Mouse (Mus musculus): ENCODE measurements at regions not wholly inside any gene's neighbourhood (a gene's known extent, or its start where the extent isn't known, plus 50 kb on each side); places are given as distances from the start of the nearest gene placed in this dataset.
A peak's percentile ranks its signal among the peaks of the same experiment; 100 is the strongest.

DNA sequence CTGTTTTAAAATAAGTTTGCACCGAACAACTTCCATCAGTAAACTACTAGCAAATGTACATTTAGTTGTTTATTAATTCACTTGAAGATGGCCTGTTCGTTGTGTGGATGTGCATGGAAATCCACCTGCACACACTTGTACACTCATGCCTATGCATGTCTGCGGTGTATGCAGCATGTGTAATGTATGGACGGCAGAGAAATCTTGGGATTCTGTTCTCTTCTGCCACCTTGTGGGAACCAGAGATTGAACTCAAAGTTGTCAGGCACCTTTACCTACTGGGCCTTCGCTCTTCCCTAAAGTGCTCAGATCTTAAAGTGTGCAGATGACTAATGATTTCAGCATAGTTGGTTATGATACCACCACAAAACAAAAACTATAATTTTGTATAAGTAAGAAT is 137.4 kb downstream of the Kitl start:
- no peaks in the 10 kb centered on the region for H3K79me2 ChIP-seq (ENCODE audit: control insufficient read depth, insufficient read depth, low read length)
- H3K4me3 ChIP-seq (ENCODE audit: insufficient read depth, low read depth, low read length): no peak overlapping the region
- no peak overlapping the region for H3K27ac ChIP-seq (replicated peaks; ENCODE audit: insufficient read depth, low read depth, low read length)

DNA sequence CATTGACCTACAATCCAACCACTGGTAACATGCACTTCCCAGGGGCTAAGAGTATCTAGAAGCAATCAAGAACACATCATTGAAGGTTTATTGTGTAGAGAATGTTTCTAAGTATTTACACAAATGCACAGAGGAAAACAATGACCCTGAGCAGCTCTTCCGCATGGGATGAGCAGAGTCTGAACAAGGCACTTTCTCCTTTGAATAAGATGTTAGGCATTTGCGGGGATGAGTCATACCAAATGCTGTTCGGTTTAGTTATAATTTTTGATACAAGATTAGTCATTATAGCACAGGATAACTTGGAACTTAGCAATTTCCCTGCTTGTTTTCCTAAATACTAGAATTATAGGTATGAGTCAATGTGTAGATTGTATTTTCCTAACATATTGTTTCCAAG is 137.9 kb downstream of the Kitl start:
- Histone ChIP-seq H3K4me3 (ENCODE audit: insufficient read depth, low read depth, low read length) (no peak overlapping the region), H3K79me2 (ENCODE audit: control insufficient read depth, insufficient read depth, low read length) (no peaks in the 10 kb centered on the region), H3K4me1 (ENCODE audit: control insufficient read depth, insufficient read depth, low read length) (no peaks in the 10 kb centered on the region), H3K36me3 (ENCODE audit: control insufficient read depth, insufficient read depth, low read length) (no peaks in the 10 kb centered on the region), H3K27me3 (ENCODE audit: control insufficient read depth, insufficient read depth, low read length) (no peaks in the 10 kb centered on the region), H3K27ac (replicated peaks; ENCODE audit: insufficient read depth, low read depth, low read length) (no peak overlapping the region), H3K9ac (ENCODE audit: low read depth, low read length) (no peak overlapping the region)
- 91% methylated on average over 3 of the region's 3 CpGs for WGBS
- DNase-seq (ENCODE audit: extremely low read depth, low read depth, low spot score): no peak
- no peak for TF ChIP-seq CTCF (IDR thresholded peaks at IDR 0.05; ENCODE audit: low read depth, low read length)
- TF ChIP-seq POLR2A (IDR thresholded peaks at IDR 0.05; ENCODE audit: extremely low read depth, insufficient read depth, low read length): no peak

More for the DNA sequence above, 137.4 kb downstream of the Kitl start:
- Histone ChIP-seq H3K27me3 (ENCODE audit: control insufficient read depth, insufficient read depth, low read length) (no peaks in the 10 kb centered on the region), H3K9ac (ENCODE audit: low read depth, low read length) (no peak overlapping the region), H3K4me1 (ENCODE audit: control insufficient read depth, insufficient read depth, low read length) (peaks cover 2% of the 10 kb centered on the region; the same call in 1 of the 2 replicates), H3K36me3 (ENCODE audit: control insufficient read depth, insufficient read depth, low read length) (no peaks in the 10 kb centered on the region)
- no peak for TF ChIP-seq POLR2A (IDR thresholded peaks at IDR 0.05; ENCODE audit: extremely low read depth, insufficient read depth, low read length)
- TF ChIP-seq CTCF (IDR thresholded peaks at IDR 0.05; ENCODE audit: low read depth, low read length): no peak
- DNase-seq (ENCODE audit: extremely low read depth, low read depth, low spot score): no peak
- 50% methylated on average over 5 of the region's 5 CpGs for WGBS

DNA sequence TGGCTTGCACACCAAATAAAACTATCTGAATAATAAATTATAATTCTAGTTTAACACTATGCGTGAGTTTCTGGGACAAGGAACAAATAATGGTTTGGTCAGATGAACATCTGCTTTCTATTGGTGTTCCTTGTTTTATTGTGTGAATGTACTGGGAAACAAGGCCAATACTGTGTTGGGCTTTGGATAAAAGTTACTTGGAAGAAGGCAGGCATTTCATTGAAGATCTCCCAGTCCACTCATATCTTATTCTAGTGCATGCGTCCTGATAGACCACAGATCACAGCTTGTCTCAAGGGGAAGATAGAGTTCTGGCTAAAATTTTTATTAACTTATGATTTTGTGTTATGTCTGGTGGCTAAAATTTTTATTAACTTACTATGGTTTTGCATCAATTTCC is 140.1 kb downstream of the Kitl start:
- Histone ChIP-seq H3K9ac (ENCODE audit: low read depth, low read length) (no peak overlapping the region), H3K27me3 (ENCODE audit: control insufficient read depth, insufficient read depth, low read length) (no peaks in the 10 kb centered on the region), H3K79me2 (ENCODE audit: control insufficient read depth, insufficient read depth, low read length) (no peaks in the 10 kb centered on the region), H3K4me1 (ENCODE audit: control insufficient read depth, insufficient read depth, low read length) (no peaks in the 10 kb centered on the region), H3K27ac (replicated peaks; ENCODE audit: insufficient read depth, low read depth, low read length) (no peak overlapping the region), H3K4me3 (ENCODE audit: insufficient read depth, low read depth, low read length) (no peak overlapping the region), H3K36me3 (ENCODE audit: control insufficient read depth, insufficient read depth, low read length) (no peaks in the 10 kb centered on the region)
- no peak for DNase-seq (ENCODE audit: extremely low read depth, low read depth, low spot score)
- TF ChIP-seq POLR2A (IDR thresholded peaks at IDR 0.05; ENCODE audit: extremely low read depth, insufficient read depth, low read length): no peak
- TF ChIP-seq CTCF (IDR thresholded peaks at IDR 0.05; ENCODE audit: low read depth, low read length): no peak
- WGBS: 93% methylated on average over 2 of the region's 2 CpGs

DNA sequence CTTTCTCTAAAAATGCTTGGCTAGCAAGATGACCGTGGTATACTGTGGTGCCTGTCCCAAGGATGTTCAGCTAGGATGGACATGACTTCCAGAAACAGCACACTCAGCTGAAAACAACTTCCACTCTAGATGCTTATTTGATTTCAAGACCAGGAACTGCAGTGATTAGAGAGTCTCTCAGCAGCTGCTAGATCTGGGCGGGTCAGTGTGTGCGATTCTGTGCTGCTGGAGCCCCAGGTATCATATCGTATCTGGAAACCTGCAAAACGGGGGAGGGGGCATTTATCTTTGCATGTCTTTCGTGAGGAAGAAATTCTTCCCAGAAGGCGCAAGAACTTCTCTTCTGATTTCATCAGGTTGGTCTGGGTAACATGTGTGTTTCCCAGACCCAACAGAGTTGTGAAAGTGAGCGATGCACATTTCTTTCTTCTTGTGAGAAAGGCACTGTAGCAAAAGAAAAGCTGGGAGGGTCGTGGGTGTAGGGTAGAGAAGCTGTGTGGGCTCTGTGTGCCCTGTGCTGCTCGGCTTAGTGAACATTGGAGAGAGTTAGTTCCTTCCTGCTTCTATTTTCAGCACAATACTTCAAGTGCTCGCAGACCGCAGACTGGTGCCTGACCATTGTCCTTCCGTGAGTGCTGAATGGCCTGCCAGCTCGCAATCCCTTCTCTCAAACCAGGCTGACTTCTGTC is 144.6 kb downstream of the Kitl start:
- peak; percentile 15 for DNase-seq (ENCODE audit: extremely low read depth, low read depth, low spot score)
- Histone ChIP-seq H3K27ac (replicated peaks; ENCODE audit: insufficient read depth, low read depth, low read length) (peak overlapping the region; percentile 56), H3K36me3 (ENCODE audit: control insufficient read depth, insufficient read depth, low read length) (no peaks in the 10 kb centered on the region), H3K9ac (ENCODE audit: low read depth, low read length) (no peak overlapping the region; the same call in 1 of the 2 replicates), H3K27me3 (ENCODE audit: control insufficient read depth, insufficient read depth, low read length) (no peaks in the 10 kb centered on the region), H3K4me1 (ENCODE audit: control insufficient read depth, insufficient read depth, low read length) (no peaks in the 10 kb centered on the region), H3K79me2 (ENCODE audit: control insufficient read depth, insufficient read depth, low read length) (no peaks in the 10 kb centered on the region), H3K4me3 (ENCODE audit: insufficient read depth, low read depth, low read length) (no peak overlapping the region)
- TF ChIP-seq CTCF (IDR thresholded peaks at IDR 0.05; ENCODE audit: low read depth, low read length) (no peak), POLR2A (IDR thresholded peaks at IDR 0.05; ENCODE audit: extremely low read depth, insufficient read depth, low read length) (no peak)
- WGBS: 59% methylated on average over 14 of the region's 14 CpGs

DNA sequence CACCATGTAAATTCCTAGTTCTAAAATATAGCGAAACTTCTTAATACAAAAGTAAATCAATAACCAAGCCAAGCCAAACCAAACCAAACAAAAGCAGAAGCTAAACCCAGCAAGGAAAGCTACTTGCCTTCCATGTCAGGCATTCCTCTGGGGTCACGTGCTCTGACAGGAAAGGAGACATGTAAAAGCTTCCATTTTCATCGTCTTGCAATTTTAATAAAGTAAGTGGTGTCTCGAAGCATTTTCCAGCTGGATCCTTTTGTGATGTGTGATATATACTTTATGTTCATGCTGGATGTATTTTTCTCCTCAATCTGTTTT is 145.1 kb downstream of the Kitl start:
- peak overlapping the region; percentile 56; the same call in 1 of the 2 replicates for H3K27ac ChIP-seq (replicated peaks; ENCODE audit: insufficient read depth, low read depth, low read length)
- H3K27me3 ChIP-seq (ENCODE audit: control insufficient read depth, insufficient read depth, low read length): no peaks in the 10 kb centered on the region
- no peaks in the 10 kb centered on the region for H3K36me3 ChIP-seq (ENCODE audit: control insufficient read depth, insufficient read depth, low read length)
- no peak overlapping the region for H3K4me3 ChIP-seq (ENCODE audit: insufficient read depth, low read depth, low read length)
- no peak overlapping the region for H3K9ac ChIP-seq (ENCODE audit: low read depth, low read length)
- WGBS: 46% methylated on average over 4 of the region's 4 CpGs
- peak; percentile 18 for DNase-seq (ENCODE audit: extremely low read depth, low read depth, low spot score)
- TF ChIP-seq POLR2A (IDR thresholded peaks at IDR 0.05; ENCODE audit: extremely low read depth, insufficient read depth, low read length): no peak
- TF ChIP-seq CTCF (IDR thresholded peaks at IDR 0.05; ENCODE audit: low read depth, low read length): no peak
- H3K4me1 ChIP-seq (ENCODE audit: control insufficient read depth, insufficient read depth, low read length): no peaks in the 10 kb centered on the region
- no peaks in the 10 kb centered on the region for H3K79me2 ChIP-seq (ENCODE audit: control insufficient read depth, insufficient read depth, low read length)

DNA sequence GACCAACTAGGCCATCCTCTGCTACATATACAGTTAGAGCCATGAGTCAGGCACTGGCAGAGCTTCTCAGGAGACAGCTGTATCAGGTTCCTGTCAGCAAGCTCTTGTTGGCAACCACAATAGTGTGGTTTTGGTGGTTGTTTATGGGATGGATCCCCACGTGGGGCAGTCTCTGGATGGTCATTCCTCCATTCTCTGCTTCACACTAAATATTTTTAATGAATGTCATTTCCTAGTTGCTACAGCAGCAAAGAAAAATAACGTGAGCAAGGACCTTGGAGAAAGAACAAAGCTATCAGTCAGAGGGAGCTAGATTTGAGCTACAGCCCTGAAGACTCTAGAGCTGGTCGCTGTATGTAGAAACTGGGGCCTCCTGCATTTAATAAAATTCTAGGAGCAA is 145.7 kb downstream of the Kitl start:
- H3K4me3 ChIP-seq (ENCODE audit: insufficient read depth, low read depth, low read length): no peak overlapping the region
- WGBS: 82% methylated on average over 3 of the region's 3 CpGs
- H3K27ac ChIP-seq (replicated peaks; ENCODE audit: insufficient read depth, low read depth, low read length): no peak overlapping the region
- no peak overlapping the region for H3K9ac ChIP-seq (ENCODE audit: low read depth, low read length)
- H3K4me1 ChIP-seq (ENCODE audit: control insufficient read depth, insufficient read depth, low read length): no peaks in the 10 kb centered on the region
- DNase-seq (ENCODE audit: extremely low read depth, low read depth, low spot score): no peak
- no peaks in the 10 kb centered on the region for H3K27me3 ChIP-seq (ENCODE audit: control insufficient read depth, insufficient read depth, low read length)
- TF ChIP-seq POLR2A (IDR thresholded peaks at IDR 0.05; ENCODE audit: extremely low read depth, insufficient read depth, low read length) (no peak), CTCF (IDR thresholded peaks at IDR 0.05; ENCODE audit: low read depth, low read length) (no peak)
- no peaks in the 10 kb centered on the region for H3K36me3 ChIP-seq (ENCODE audit: control insufficient read depth, insufficient read depth, low read length)
- no peaks in the 10 kb centered on the region for H3K79me2 ChIP-seq (ENCODE audit: control insufficient read depth, insufficient read depth, low read length)
